Mouse (Mus musculus) lung, postnatal 0 days (tissue): ENCODE data around the gene Pdzrn4. TPM values are rescaled to one million over a fixed set of nuclear protein-coding genes. Genes with fewer than 3 reads are reported as not detected.
A peak's percentile ranks its signal among the peaks of the same experiment; 100 is the strongest.

Experiments used
- ATAC-seq: fragments of 200-750 bp; cut with Nextera tagmentation; 2 replicates; pipeline ENCODE4 v1.8.0; 2017; ENCODE audit warnings: moderate library complexity
- DNase-seq: peaks from one replicate; pipeline ENCODE4 v3.0.0-alpha.2; 2016; ENCODE audit warnings: low spot score
- H3K27ac ChIP-seq: fragments of 300-500 bp; sonication (generic); 2 replicates; pipeline ENCODE4 v1.5.1; 2014; ENCODE audit warnings: antibody characterized with exemption, mild to moderate bottlenecking, low read length, mixed read lengths
- H3K27me3 ChIP-seq: fragments of 300-500 bp; sonication (generic); replicated peaks from 2 replicates; pipeline ENCODE4 v1.6.1; 2014; ENCODE audit warnings: low read length, mixed read lengths; ENCODE audit not compliant: insufficient read depth
- H3K36me3 ChIP-seq: fragments of 300-500 bp; sonication (generic); 2 replicates; pipeline ENCODE4 v1.6.1; 2014; ENCODE audit warnings: low read length, mixed read lengths; ENCODE audit not compliant: insufficient read depth
- H3K4me1 ChIP-seq: fragments of 300-500 bp; sonication (generic); 2 replicates; pipeline ENCODE4 v1.6.1; 2014; ENCODE audit warnings: antibody characterized with exemption, low read depth, low read length, mixed read lengths; ENCODE audit not compliant: insufficient read depth
- H3K4me2 ChIP-seq: fragments of 300-500 bp; sonication (generic); replicated peaks from 2 replicates; pipeline ENCODE4 v1.6.1; 2014; ENCODE audit warnings: low read depth, mild to moderate bottlenecking, low read length, moderate library complexity, mixed read lengths
- H3K4me3 ChIP-seq: fragments of 300-500 bp; sonication (generic); 2 replicates; pipeline ENCODE4 v1.5.1; 2014; ENCODE audit warnings: low read depth, low read length
- H3K9ac ChIP-seq: fragments of 300-500 bp; sonication (generic); replicated peaks from 2 replicates; pipeline ENCODE4 v1.6.1; 2014; ENCODE audit warnings: low read depth, mild to moderate bottlenecking
- H3K9me3 ChIP-seq: fragments of 300-500 bp; sonication (generic); 2 replicates; pipeline ENCODE4 v1.6.1; 2016; ENCODE audit warnings: low read length, mixed read lengths
- CTCF ChIP-seq: IDR thresholded peaks from 2 replicates; pipeline ENCODE4 v1.5.1; 2016; ENCODE audit warnings: antibody characterized with exemption, mild to moderate bottlenecking
- EP300 ChIP-seq: IDR thresholded peaks from 2 replicates; pipeline ENCODE4 v1.6.1; 2016; ENCODE audit warnings: antibody characterized with exemption, mild to moderate bottlenecking, control low read depth
- WGBS: fragments of 180-500 bp; shearing (Covaris S2); extraction: QIAGEN DNeasy Blood & Tissue Kit; methylation state at CpG from one replicate; pipeline ENCODE4 v1.1.7; 2014; 5-methylcytosine and 5-hydroxymethylcytosine counted together
- polyA plus RNA-seq: library from polyadenylated mRNA; unstranded; fragments of >200 nt; fragmentation: Nextera tagmentation; extraction: Ambion mirVana; gene quantifications from 2 replicates; pipeline ENCODE4 v1.2.1, GENCODE M21; 2015

Gene Pdzrn4
- polyA plus RNA-seq, 1 experiment from 2014 or later = 0.60 TPM

- ATAC-seq = no peak
- WGBS = 74% methylated on average over 18 of the region's 18 CpGs
- DNase-seq = no peak
Measured at GRCm38 (mm10) chr15:92640212-92641082, 243.8 kb downstream of the Pdzrn4 start.

GRCm38 (mm10) chr15:92671279-92672051, 274.8 kb downstream of the Pdzrn4 start:
- H3K36me3 ChIP-seq = no peaks in the 10 kb centered on the region
- WGBS = 79% methylated on average over 11 of the region's 11 CpGs
- no peak overlapping the region for H3K27ac ChIP-seq
- DNase-seq (no peak), ATAC-seq (no peak)
- no peaks in the 10 kb centered on the region for H3K27me3 ChIP-seq
- no peaks in the 10 kb centered on the region for H3K9me3 ChIP-seq
- no peaks in the 10 kb centered on the region for H3K4me1 ChIP-seq
- no peak overlapping the region for H3K4me2 ChIP-seq
- H3K4me3 ChIP-seq = no peak overlapping the region
- no peak overlapping the region for H3K9ac ChIP-seq
- TF ChIP-seq EP300 (no peak), CTCF (no peak)

More at GRCm38 (mm10) chr15:92640212-92641082, 243.8 kb downstream of the Pdzrn4 start:
- TF ChIP-seq EP300 (no peak), CTCF (no peak)
- Histone ChIP-seq H3K27ac (no peak overlapping the region), H3K9ac (no peak overlapping the region), H3K27me3 (no peaks in the 10 kb centered on the region), H3K9me3 (no peaks in the 10 kb centered on the region), H3K36me3 (no peaks in the 10 kb centered on the region), H3K4me3 (no peak overlapping the region), H3K4me2 (no peak overlapping the region), H3K4me1 (no peaks in the 10 kb centered on the region)

- no peak for ATAC-seq
- Histone ChIP-seq H3K27ac (no peak overlapping the region), H3K4me3 (no peak overlapping the region), H3K4me1 (no peaks in the 10 kb centered on the region), H3K4me2 (no peak overlapping the region), H3K9me3 (no peaks in the 10 kb centered on the region), H3K36me3 (no peaks in the 10 kb centered on the region), H3K27me3 (no peaks in the 10 kb centered on the region), H3K9ac (no peak overlapping the region)
- no peak for TF ChIP-seq CTCF
- TF ChIP-seq EP300 = no peak
- no peak for DNase-seq
- 87% methylated on average over 5 of the region's 5 CpGs for WGBS
Measured at GRCm38 (mm10) chr15:92676096-92676495, 279.4 kb downstream of the Pdzrn4 start.

- no peaks in the 10 kb centered on the region for H3K9me3 ChIP-seq
- no peak overlapping the region for H3K27ac ChIP-seq
- H3K4me2 ChIP-seq = no peak overlapping the region
- no peak for ATAC-seq
- H3K36me3 ChIP-seq = no peaks in the 10 kb centered on the region
- TF ChIP-seq EP300 = no peak
- no peak for TF ChIP-seq CTCF
- WGBS = 72% methylated on average over 6 of the region's 6 CpGs
- H3K9ac ChIP-seq = no peak overlapping the region
- no peak for DNase-seq
- no peaks in the 10 kb centered on the region for H3K27me3 ChIP-seq
- H3K4me1 ChIP-seq = no peaks in the 10 kb centered on the region
- no peak overlapping the region for H3K4me3 ChIP-seq
Measured at GRCm38 (mm10) chr15:92678377-92678776, 281.7 kb downstream of the Pdzrn4 start.

- no peak for DNase-seq
- no peak overlapping the region for H3K4me2 ChIP-seq
- WGBS = 90% methylated on average over 6 of the region's 6 CpGs
- no peaks in the 10 kb centered on the region for H3K27me3 ChIP-seq
- no peak overlapping the region for H3K4me3 ChIP-seq
- H3K9me3 ChIP-seq = no peaks in the 10 kb centered on the region
- H3K36me3 ChIP-seq = no peaks in the 10 kb centered on the region
- no peak overlapping the region for H3K27ac ChIP-seq
- TF ChIP-seq CTCF (no peak), EP300 (no peak)
- no peaks in the 10 kb centered on the region for H3K4me1 ChIP-seq
- H3K9ac ChIP-seq = no peak overlapping the region
- no peak for ATAC-seq
Measured at GRCm38 (mm10) chr15:92679541-92679940, 282.9 kb downstream of the Pdzrn4 start.

GRCm38 (mm10) chr15:92696276-92696956, 299.7 kb downstream of the Pdzrn4 start:
- Histone ChIP-seq H3K27ac (no peak overlapping the region), H3K4me2 (0 out of 2 replicates have a peak overlapping the region, but pooled peaks have one; percentile 11), H3K27me3 (no peaks in the 10 kb centered on the region), H3K36me3 (no peaks in the 10 kb centered on the region), H3K4me1 (no peaks in the 10 kb centered on the region), H3K9ac (no peak overlapping the region), H3K4me3 (no peak overlapping the region), H3K9me3 (no peaks in the 10 kb centered on the region)
- TF ChIP-seq CTCF (no peak), EP300 (0 out of 2 replicates have a peak, but pooled peaks have one; percentile 29)
- WGBS = 13% methylated on average over 10 of the region's 10 CpGs
- ATAC-seq (no peak), DNase-seq (peak; percentile 49)
